Mouse (Mus musculus): ENCODE results near the gene Elane.

DNA sequence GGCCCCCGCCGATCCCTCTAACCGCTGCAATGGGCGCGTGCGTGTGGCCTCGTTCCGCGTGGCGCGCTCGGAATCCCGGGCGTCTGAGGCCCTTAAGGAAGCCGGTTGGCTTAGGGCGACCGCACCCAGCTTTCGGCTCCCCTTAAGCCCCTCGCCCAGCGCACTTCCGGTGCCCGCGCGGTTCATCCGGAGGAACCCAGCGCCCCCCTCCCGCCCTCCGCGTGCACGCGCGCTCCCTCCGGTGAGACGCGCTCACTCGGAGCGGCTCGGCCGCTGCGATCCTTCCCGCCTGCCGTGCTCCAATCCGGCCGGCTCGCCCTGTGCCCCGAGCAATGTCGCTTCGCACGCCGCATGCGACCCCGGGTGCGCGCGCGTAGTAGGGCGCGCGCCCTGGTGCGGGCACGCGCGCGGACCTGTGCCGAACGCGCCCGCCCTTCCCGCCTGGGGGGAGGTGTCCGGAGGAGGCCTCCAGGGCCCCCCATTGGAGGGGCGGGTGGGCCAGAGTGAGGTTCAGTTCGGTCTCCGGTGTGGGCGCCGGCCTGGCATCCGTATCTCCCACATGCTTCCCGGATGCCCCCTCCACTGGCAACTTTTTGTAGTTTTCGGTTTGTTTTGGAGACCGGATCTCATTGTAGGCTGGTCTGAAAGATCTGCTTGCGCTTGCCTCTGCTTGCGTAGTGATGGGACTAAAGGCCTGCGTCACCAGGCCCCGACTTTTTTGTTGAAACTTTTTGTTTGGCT lies 31.1 kb upstream of the Elane start:
- no peak for TF ChIP-seq CTCF (conservative IDR thresholded peaks at IDR 0.05; ENCODE audit: insufficient read depth, insufficient read length, low read depth, low read length)
- no peak for TF ChIP-seq POLR2A (IDR thresholded peaks at IDR 0.05; ENCODE audit: low read depth, low read length)

Measured in kidney, adult 2 months (tissue).